Mouse (Mus musculus): ENCODE data around the gene Slc6a21. TPM values are rescaled to one million over a fixed set of nuclear protein-coding genes. Genes with fewer than 3 reads are reported as not detected.

Gene Slc6a21
- total and polyA plus RNA-seq, 3 experiments, result 0.38 TPM; not detected in 2

DNA sequence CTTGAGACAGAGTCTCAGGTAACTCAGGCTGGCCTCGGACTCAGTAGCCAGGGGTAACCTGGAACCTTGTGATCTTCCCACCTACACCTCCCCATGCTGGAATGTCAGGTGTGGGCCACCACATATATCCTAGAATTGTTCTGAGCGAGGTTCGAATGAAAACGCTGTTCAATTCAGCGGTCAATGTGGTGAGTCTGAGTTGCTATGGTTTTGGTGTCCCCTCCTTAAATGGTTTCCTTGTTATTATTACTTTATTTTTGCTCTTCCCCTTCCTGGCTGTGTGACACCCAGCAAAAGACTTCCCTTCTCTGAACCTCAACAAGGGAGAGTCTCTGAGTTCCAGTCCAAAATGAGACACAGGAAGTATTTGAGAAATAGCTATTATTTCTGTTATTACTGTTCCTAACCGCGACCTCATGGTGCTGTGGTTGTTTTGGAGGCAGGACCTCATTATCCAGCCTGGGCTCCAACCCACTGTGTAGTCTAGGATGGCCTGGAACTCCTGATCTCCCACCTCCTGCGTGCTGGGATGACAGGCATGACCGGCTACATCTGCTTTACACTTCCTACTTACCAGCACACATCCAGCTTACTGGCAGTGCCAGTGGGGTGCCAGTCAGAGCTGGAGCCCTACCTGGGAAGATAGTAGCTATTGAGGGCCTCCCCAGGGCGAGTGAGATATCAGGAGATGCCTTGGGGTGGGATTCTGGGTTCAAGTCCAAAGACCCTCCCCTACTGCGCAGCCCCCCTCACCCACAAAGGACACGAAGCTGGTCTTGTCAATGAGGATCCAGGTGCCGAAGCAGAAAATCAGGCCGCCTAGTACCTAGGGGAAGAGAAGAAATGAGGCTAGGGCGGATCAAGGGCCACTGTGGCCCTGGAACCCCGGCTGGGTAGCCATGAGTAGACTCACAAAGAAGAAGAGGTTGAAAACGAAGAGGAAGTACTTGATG is 39.3 kb upstream of the Slc6a21 start:
- ATAC-seq (ENCODE audit: extremely low read depth, insufficient number of reproducible peaks, low FRiP score, poor library complexity, severe bottlenecking), result no peak
- H3K4me3 ChIP-seq (ENCODE audit: low read depth, low read length), result peak overlapping the region; percentile 73
- H3K9me3 ChIP-seq (replicated peaks), result no peaks in the 10 kb centered on the region
- peaks cover 55% of the 10 kb centered on the region for H3K4me1 ChIP-seq (ENCODE audit: insufficient read depth, low read depth, low read length)
- TF ChIP-seq POLR2AphosphoS5 (IDR thresholded peaks at IDR 0.05; ENCODE audit: insufficient replicate concordance, low read depth, low read length) (no peak), CTCF (IDR thresholded peaks at IDR 0.05; ENCODE audit: low read depth, low read length) (no peak), TAL1 (conservative IDR thresholded peaks at IDR 0.05; ENCODE audit: low read depth, low read length) (no peak), GATA2 (IDR thresholded peaks at IDR 0.05; ENCODE audit: borderline replicate concordance, low read depth, low read length) (no peak), GATA1 (IDR thresholded peaks at IDR 0.05; ENCODE audit: borderline replicate concordance, low read length) (no peak)
- peaks cover 44% of the 10 kb centered on the region for H3K36me3 ChIP-seq (replicated peaks)
- peaks cover 9% of the 10 kb centered on the region; the same call in 1 of the 2 replicates for H3K27me3 ChIP-seq (ENCODE audit: insufficient read depth, low read length)
- no peak for DNase-seq (ENCODE audit: low spot score)

DNA sequence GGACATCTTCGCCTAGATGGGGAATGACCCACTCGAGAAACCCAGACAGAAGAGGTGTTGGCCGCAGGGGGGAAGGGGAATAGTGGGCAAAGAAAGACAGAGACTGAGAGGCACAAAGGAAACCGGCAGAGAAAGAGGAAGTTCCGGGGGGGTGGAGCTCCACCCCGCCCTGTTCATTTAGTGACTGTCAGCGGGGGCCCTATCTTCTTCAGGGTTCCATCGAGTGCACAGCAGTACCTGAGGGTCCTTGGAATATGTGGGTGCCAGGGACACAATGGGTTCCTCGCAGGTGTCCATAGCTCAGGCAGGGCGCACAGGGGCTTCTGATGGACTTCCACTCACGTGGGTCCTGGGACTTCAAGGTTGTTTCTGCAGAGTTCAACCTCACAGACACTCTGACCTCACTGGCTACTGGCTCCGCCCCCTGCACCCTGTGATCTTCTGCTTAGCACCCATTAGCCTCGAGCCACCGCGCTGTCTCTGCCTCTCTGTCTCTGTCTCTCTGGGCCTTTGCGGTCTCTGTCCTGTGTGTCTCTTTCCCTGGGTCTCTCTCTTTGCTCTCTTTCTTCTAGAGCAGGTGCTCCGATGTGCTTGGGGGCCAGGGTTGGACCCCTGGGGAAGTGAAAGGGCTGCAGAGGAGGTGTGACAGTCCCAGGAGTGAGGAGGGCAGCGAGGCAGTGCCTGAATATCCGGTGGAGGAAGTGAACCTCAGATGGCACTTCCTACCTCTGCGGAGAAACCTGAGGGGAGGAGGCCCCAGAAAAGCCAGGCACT is 38.4 kb upstream of the Slc6a21 start, which contains the start of gene Cd37:
Cd37 (minus strand) TSS at position 393 of the 774 bp plus-strand sequence.
- Histone ChIP-seq H3K4me1 (ENCODE audit: insufficient read depth, low read depth, low read length) (peaks cover 53% of the 10 kb centered on the region), H3K4me3 (ENCODE audit: low read depth, low read length) (peak within 1 kb of the TSS; percentile 73), H3K36me3 (replicated peaks) (peaks cover 35% of the 10 kb centered on the region), H3K9me3 (replicated peaks) (no peaks in the 10 kb centered on the region), H3K27me3 (ENCODE audit: insufficient read depth, low read length) (peaks cover 9% of the 10 kb centered on the region)
- TF ChIP-seq GATA1 (IDR thresholded peaks at IDR 0.05; ENCODE audit: borderline replicate concordance, low read length) (no peak), GATA2 (IDR thresholded peaks at IDR 0.05; ENCODE audit: borderline replicate concordance, low read depth, low read length) (no peak), POLR2AphosphoS5 (IDR thresholded peaks at IDR 0.05; ENCODE audit: insufficient replicate concordance, low read depth, low read length) (no peak), CTCF (IDR thresholded peaks at IDR 0.05; ENCODE audit: low read depth, low read length) (no peak), TAL1 (conservative IDR thresholded peaks at IDR 0.05; ENCODE audit: low read depth, low read length) (no peak)
- DNase-seq (ENCODE audit: low spot score) (peak; percentile 89), ATAC-seq (ENCODE audit: extremely low read depth, insufficient number of reproducible peaks, low FRiP score, poor library complexity, severe bottlenecking) (peak; percentile 88)

DNA sequence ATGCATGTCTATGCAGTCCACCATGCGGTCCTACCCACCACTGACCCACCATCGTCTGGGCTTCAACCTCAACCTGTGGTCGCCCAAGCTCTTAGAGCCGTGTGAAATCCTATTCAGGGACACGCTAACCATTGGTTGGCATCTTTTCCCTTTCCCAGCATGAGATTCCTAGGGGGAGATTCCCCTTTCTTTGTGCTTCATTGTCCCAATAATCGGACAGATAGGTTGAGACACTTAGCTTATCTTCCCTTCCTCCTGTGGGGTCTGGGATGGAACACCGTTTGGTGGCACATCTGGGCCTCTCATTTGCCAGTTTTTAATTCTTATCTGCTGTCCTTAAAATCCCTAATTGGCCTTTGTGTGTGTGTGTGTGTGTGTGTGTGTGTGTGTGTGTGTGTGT is 37.2 kb upstream of the Slc6a21 start:
- Histone ChIP-seq H3K4me1 (ENCODE audit: insufficient read depth, low read depth, low read length) (peaks cover 47% of the 10 kb centered on the region), H3K4me3 (ENCODE audit: low read depth, low read length) (no peak overlapping the region), H3K27me3 (ENCODE audit: insufficient read depth, low read length) (peaks cover 9% of the 10 kb centered on the region), H3K36me3 (replicated peaks) (peaks cover 23% of the 10 kb centered on the region), H3K9me3 (replicated peaks) (no peaks in the 10 kb centered on the region)
- TF ChIP-seq GATA2 (IDR thresholded peaks at IDR 0.05; ENCODE audit: borderline replicate concordance, low read depth, low read length) (no peak), TAL1 (conservative IDR thresholded peaks at IDR 0.05; ENCODE audit: low read depth, low read length) (no peak), POLR2AphosphoS5 (IDR thresholded peaks at IDR 0.05; ENCODE audit: insufficient replicate concordance, low read depth, low read length) (no peak), CTCF (IDR thresholded peaks at IDR 0.05; ENCODE audit: low read depth, low read length) (no peak), GATA1 (IDR thresholded peaks at IDR 0.05; ENCODE audit: borderline replicate concordance, low read length) (no peak)
- no peak for DNase-seq (ENCODE audit: low spot score)
- ATAC-seq (ENCODE audit: extremely low read depth, insufficient number of reproducible peaks, low FRiP score, poor library complexity, severe bottlenecking), result no peak

DNA sequence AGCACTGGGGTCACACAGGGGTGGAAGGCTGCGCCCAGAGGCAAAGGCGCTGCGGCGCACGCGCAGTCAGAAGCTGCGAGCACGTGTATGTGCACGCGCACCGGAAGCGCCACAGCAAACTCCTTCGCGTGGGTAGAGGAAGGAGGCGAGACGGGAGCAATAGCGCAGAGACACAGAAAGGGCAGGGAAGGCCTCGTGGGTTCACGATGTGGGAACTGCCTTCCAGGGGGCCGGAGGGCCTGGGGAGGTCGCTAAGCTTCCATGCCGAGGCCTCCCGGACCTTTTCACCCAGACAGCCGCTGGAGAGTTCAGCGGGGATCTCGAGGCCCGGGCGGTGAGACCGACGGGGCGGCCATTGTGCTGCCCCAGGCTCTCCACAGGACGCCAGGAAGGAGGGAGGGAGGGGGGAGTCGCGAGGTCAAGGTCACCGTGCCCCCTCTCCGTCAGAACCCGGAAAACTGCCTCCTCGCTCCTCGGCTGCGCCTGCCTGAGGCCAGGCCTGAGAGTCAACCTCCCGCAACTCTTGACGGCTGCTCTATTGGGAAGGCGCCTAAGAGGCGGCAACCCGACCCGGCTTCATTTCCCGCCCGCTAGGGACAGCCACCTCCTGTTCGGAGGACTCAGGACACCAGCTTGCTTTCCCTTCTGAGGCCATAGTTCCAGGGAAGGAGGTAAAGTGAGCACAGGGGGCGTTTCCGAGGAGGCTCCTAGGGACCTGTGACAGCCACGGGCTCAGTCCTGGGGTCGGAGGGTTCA is 36.5 kb upstream of the Slc6a21 start, which contains the start of gene Slc6a16:
Slc6a16 (plus strand) TSS at position 453 of the 756 bp plus-strand sequence.
- Histone ChIP-seq H3K4me1 (ENCODE audit: insufficient read depth, low read depth, low read length) (peaks cover 41% of the 10 kb centered on the region), H3K36me3 (replicated peaks) (peaks cover 16% of the 10 kb centered on the region), H3K27me3 (ENCODE audit: insufficient read depth, low read length) (peaks cover 9% of the 10 kb centered on the region), H3K9me3 (replicated peaks) (no peaks in the 10 kb centered on the region), H3K4me3 (ENCODE audit: low read depth, low read length) (no peak within 1 kb of the TSS)
- no peak for DNase-seq (ENCODE audit: low spot score)
- TF ChIP-seq CTCF (IDR thresholded peaks at IDR 0.05; ENCODE audit: low read depth, low read length) (no peak), GATA1 (IDR thresholded peaks at IDR 0.05; ENCODE audit: borderline replicate concordance, low read length) (no peak), GATA2 (IDR thresholded peaks at IDR 0.05; ENCODE audit: borderline replicate concordance, low read depth, low read length) (no peak), POLR2AphosphoS5 (IDR thresholded peaks at IDR 0.05; ENCODE audit: insufficient replicate concordance, low read depth, low read length) (no peak), TAL1 (conservative IDR thresholded peaks at IDR 0.05; ENCODE audit: low read depth, low read length) (no peak)
- ATAC-seq (ENCODE audit: extremely low read depth, insufficient number of reproducible peaks, low FRiP score, poor library complexity, severe bottlenecking), result no peak

DNA sequence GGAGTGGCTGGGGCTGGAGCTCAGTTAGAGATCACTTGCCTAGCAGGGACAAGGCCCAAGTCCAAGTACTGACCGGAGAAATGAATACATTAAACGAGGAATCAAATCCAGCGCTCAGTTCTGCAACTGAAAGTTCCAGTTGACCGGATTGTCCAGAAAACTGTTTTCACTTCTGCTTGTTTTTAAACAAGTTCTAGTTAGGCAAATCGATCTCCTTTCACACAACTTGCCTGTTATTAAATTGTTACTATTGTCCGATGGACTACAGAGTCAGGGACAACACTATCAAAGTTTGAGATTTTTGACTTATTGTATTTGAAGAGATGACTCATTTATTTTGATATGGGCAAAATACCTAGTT is 35.9 kb upstream of the Slc6a21 start:
- no peak for ATAC-seq (ENCODE audit: extremely low read depth, insufficient number of reproducible peaks, low FRiP score, poor library complexity, severe bottlenecking)

More for the DNA sequence above, 35.9 kb upstream of the Slc6a21 start:
- no peak for DNase-seq (ENCODE audit: low spot score)
- Histone ChIP-seq H3K27me3 (ENCODE audit: insufficient read depth, low read length) (peaks cover 9% of the 10 kb centered on the region), H3K36me3 (replicated peaks) (peaks cover 11% of the 10 kb centered on the region), H3K9me3 (replicated peaks) (no peaks in the 10 kb centered on the region), H3K4me1 (ENCODE audit: insufficient read depth, low read depth, low read length) (peaks cover 37% of the 10 kb centered on the region), H3K4me3 (ENCODE audit: low read depth, low read length) (no peak overlapping the region)
- TF ChIP-seq TAL1 (conservative IDR thresholded peaks at IDR 0.05; ENCODE audit: low read depth, low read length) (no peak), GATA2 (IDR thresholded peaks at IDR 0.05; ENCODE audit: borderline replicate concordance, low read depth, low read length) (no peak), POLR2AphosphoS5 (IDR thresholded peaks at IDR 0.05; ENCODE audit: insufficient replicate concordance, low read depth, low read length) (no peak), GATA1 (IDR thresholded peaks at IDR 0.05; ENCODE audit: borderline replicate concordance, low read length) (no peak), CTCF (IDR thresholded peaks at IDR 0.05; ENCODE audit: low read depth, low read length) (no peak)
